Mouse (Mus musculus): ENCODE measurements around the gene Elk3.

Gene Elk3

GRCm38 (mm10) chr10:93332261-93332809 lies 21.4 kb upstream of the Elk3 start:
- in situ Hi-C loops (cut with MboI, MseI) = no loop called here

- in situ Hi-C loops (cut with MboI, MseI) = no loop called here
Observed at GRCm38 (mm10) chr10:93331543-93331942, 20.6 kb upstream of the Elk3 start.

GRCm38 (mm10) chr10:93328321-93328720 lies 17.4 kb upstream of the Elk3 start:
- in situ Hi-C loops (cut with MboI, MseI) = no loop called here

GRCm38 (mm10) chr10:93327187-93327586 lies 16.3 kb upstream of the Elk3 start:
- in situ Hi-C loops (cut with MboI, MseI) = no loop called here

GRCm38 (mm10) chr10:93326741-93327100 lies 15.8 kb upstream of the Elk3 start:
- in situ Hi-C loops (cut with MboI, MseI) = no loop called here

GRCm38 (mm10) chr10:93325804-93326740 lies 15.1 kb upstream of the Elk3 start:
- in situ Hi-C loops (cut with MboI, MseI) = no loop called here

GRCm38 (mm10) chr10:93325369-93325768 lies 14.4 kb upstream of the Elk3 start:
- in situ Hi-C loops (cut with MboI, MseI) = no loop called here

GRCm38 (mm10) chr10:93324438-93324837 lies 13.5 kb upstream of the Elk3 start:
- in situ Hi-C loops (cut with MboI, MseI) = no loop called here

GRCm38 (mm10) chr10:93323659-93324058 lies 12.7 kb upstream of the Elk3 start:
- in situ Hi-C loops (cut with MboI, MseI) = no loop called here

- in situ Hi-C loops (cut with MboI, MseI) = no loop called here
Observed at GRCm38 (mm10) chr10:93321763-93322162, 10.8 kb upstream of the Elk3 start.

GRCm38 (mm10) chr10:93320148-93320547 lies 9.2 kb upstream of the Elk3 start:
- in situ Hi-C loops (cut with MboI, MseI) = no loop called here

GRCm38 (mm10) chr10:93319526-93320063 lies 8.7 kb upstream of the Elk3 start:
- in situ Hi-C loops (cut with MboI, MseI) = no loop called here

GRCm38 (mm10) chr10:93316909-93317308 lies 6.0 kb upstream of the Elk3 start:
- in situ Hi-C loops (cut with MboI, MseI) = no loop called here

GRCm38 (mm10) chr10:93311576-93311975 lies 641 bp upstream of the Elk3 start:
- in situ Hi-C loops (cut with MboI, MseI) = no loop called here

- in situ Hi-C loops (cut with MboI, MseI) = no loop called here
Observed at GRCm38 (mm10) chr10:93309934-93310621, 857 bp downstream of the Elk3 start.

GRCm38 (mm10) chr10:93309131-93309933 lies 1.6 kb downstream of the Elk3 start:
- in situ Hi-C loops (cut with MboI, MseI) = no loop called here

GRCm38 (mm10) chr10:93306367-93306766 lies 4.6 kb downstream of the Elk3 start:
- in situ Hi-C loops (cut with MboI, MseI) = no loop called here

- in situ Hi-C loops (cut with MboI, MseI) = no loop called here
Observed at GRCm38 (mm10) chr10:93305946-93306345, 5.0 kb downstream of the Elk3 start.

GRCm38 (mm10) chr10:93303231-93303630 lies 7.7 kb downstream of the Elk3 start:
- in situ Hi-C loops (cut with MboI, MseI) = loop anchor here (5.0 kb wide), 2 partner anchors 54 to 134 kb away; no protein-coding TSS in a partner anchor

GRCm38 (mm10) chr10:93301831-93302230 lies 9.1 kb downstream of the Elk3 start:
- in situ Hi-C loops (cut with MboI, MseI) = loop anchor here (5.0 kb wide), 2 partner anchors 55 to 135 kb away; no protein-coding TSS in a partner anchor

- in situ Hi-C loops (cut with MboI, MseI) = no loop called here
Observed at GRCm38 (mm10) chr10:93298208-93298607, 12.7 kb downstream of the Elk3 start.

Measured in regulatory T cell (primary cell).